In the genomic region with DNA sequence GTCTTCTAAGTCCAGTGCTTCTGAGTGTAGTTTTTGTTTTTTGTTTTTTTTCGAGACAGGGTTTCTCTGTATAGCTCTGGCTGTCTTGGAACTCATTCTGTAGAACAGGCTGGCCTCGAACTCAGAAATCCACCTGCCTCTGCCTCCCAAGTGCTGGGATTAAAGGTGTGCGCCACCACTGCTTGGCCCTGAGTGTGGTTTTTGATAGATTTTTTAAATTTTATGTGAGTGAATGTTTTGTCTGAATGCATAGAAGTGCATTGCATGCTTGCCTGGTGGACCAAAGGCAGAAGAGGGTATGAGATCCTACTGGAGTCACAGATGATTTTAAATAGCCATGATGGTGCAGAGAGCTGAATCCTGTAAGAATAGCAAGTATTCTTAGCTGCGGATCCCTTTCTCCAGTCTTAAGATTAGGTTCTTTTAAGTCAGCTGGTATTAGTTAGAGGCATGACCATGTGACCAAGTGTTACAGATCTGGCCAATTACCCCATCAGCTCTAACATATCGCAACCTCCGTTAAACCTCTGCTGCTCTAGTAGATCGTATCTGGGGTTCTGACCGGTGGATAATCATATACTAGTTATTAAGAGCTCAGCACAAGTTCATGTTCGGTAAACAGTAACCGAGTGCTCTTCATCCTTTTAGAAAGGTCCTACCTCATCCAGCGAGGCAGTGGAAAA, we compare ENCODE assay signal across 8 mouse cellular contexts. TPM values are rescaled to one million over a fixed set of nuclear protein-coding genes. Genes with fewer than 3 reads are reported as not detected.
DNase-seq lines count a peak whose midpoint lies in the region; ATAC-seq and TF ChIP-seq lines count a peak whose summit lies in the region.

No protein-coding gene starts in this region.

- in situ Hi-C loops in ES-E14 (cut with MboI; ENCODE audit: low sequenced_read_pairs in 2 of 2, unreplicated experiment in 2 of 2): no loop called here

- no peaks in the 10 kb centered on the region for H3K27me3 ChIP-seq in heart, adult 2 months (ENCODE audit: control insufficient read depth, insufficient read depth, low read length)
- no peaks in the 10 kb centered on the region for H3K27me3 ChIP-seq in forebrain, embryonic 14.5 days (replicated peaks; ENCODE audit: control insufficient read depth, insufficient read depth, low read length)
- no peaks in the 10 kb centered on the region for H3K27me3 ChIP-seq in liver, embryonic 16.5 days (ENCODE audit: control insufficient read depth, insufficient read depth, low read depth, low read length)

- peak overlapping the region; percentile 97 for H3K27ac ChIP-seq in heart, adult 2 months
- peak overlapping the region; percentile 18; the same call in 1 of the 2 replicates for H3K27ac ChIP-seq in ES-E14 (ENCODE audit: insufficient read depth, low read depth, low read length, poor library complexity, severe bottlenecking)
- H3K27ac ChIP-seq in forebrain, embryonic 14.5 days (ENCODE audit: low read depth, low read length): peak overlapping the region; percentile 80
- peak overlapping the region; percentile 95 for H3K27ac ChIP-seq in liver, embryonic 16.5 days (ENCODE audit: low read length)

- peaks cover 13% of the 10 kb centered on the region for H3K4me1 ChIP-seq in heart, adult 2 months (ENCODE audit: control insufficient read depth, insufficient read depth, low read length)
- H3K4me1 ChIP-seq in ES-E14 (ENCODE audit: control insufficient read depth in 2 of 2, insufficient read depth in 2 of 2, low read length in 2 of 2, poor library complexity in 1 of 2): peaks cover 2 to 6% of the 10 kb centered on the region in 2 experiments; a peak in 1 of 4 replicates
- H3K4me1 ChIP-seq in forebrain, embryonic 14.5 days (ENCODE audit: control insufficient read depth, insufficient read depth, low read length): peaks cover 9% of the 10 kb centered on the region
- H3K4me1 ChIP-seq in liver, embryonic 16.5 days (ENCODE audit: control insufficient read depth, low read depth, low read length): peaks cover 46% of the 10 kb centered on the region

- intact Hi-C loops in heart, adult 2 months (cut with DNase I): loop anchor here (1.0 to 2.0 kb wide), 2 partner anchors 40 to 372 kb away; partner anchors contain the start of genes Irgm1 and Zfp62
- intact Hi-C loops in left cerebral cortex, postnatal 36 days (cut with DNase I): loop anchor here (1.0 to 10.0 kb wide), 2 partner anchors 39 to 438 kb away; partner anchors contain the start of gene Rack1

- ATAC-seq in forebrain, embryonic 14.5 days: peak; percentile 1
- no peak for ATAC-seq in liver, embryonic 16.5 days (ENCODE audit: low read depth)
- no peak for ATAC-seq in megakaryocyte-erythroid progenitor cell, adult 5-6 weeks (replicated peaks; ENCODE audit: low FRiP score, low TSS enrichment, poor library complexity, severe bottlenecking)

- H3K4me3 ChIP-seq in heart, adult 2 months: peak overlapping the region; percentile 77
- peak overlapping the region; percentile 68 to 83 for H3K4me3 ChIP-seq in ES-E14 (ENCODE audit: insufficient read depth in 1 of 2, low read depth in 1 of 2, low read length in 2 of 2, poor library complexity in 1 of 2, severe bottlenecking in 1 of 2)
- H3K4me3 ChIP-seq in forebrain, embryonic 14.5 days (ENCODE audit: low read depth, low read length): peak overlapping the region; percentile 51
- peak overlapping the region; percentile 74 for H3K4me3 ChIP-seq in liver, embryonic 16.5 days (ENCODE audit: low read depth, low read length)

- no peak for TF ChIP-seq CTCF in heart, adult 2 months (IDR thresholded peaks at IDR 0.05)

- H3K36me3 ChIP-seq in heart, adult 2 months (ENCODE audit: control insufficient read depth, insufficient read depth, low read length): peaks cover 4% of the 10 kb centered on the region; the same call in 1 of the 2 replicates
- H3K36me3 ChIP-seq in ES-E14 (ENCODE audit: control insufficient read depth, insufficient read depth, low read length, poor library complexity, severe bottlenecking): no peaks in the 10 kb centered on the region
- H3K36me3 ChIP-seq in forebrain, embryonic 14.5 days (ENCODE audit: control insufficient read depth, insufficient read depth, low read length): no peaks in the 10 kb centered on the region
- H3K36me3 ChIP-seq in liver, embryonic 16.5 days (ENCODE audit: control insufficient read depth, insufficient read depth): no peaks in the 10 kb centered on the region

- H3K9me3 ChIP-seq in ES-E14 (ENCODE audit: control insufficient read depth, insufficient read depth, low read depth, low read length): no peaks in the 10 kb centered on the region
- no peaks in the 10 kb centered on the region for H3K9me3 ChIP-seq in forebrain, embryonic 14.5 days (replicated peaks; ENCODE audit: control insufficient read depth, low read length)
- H3K9me3 ChIP-seq in liver, embryonic 16.5 days (replicated peaks; ENCODE audit: control insufficient read depth, low read length): no peaks in the 10 kb centered on the region

- 21% methylated on average over 11 of the region's 11 CpGs for WGBS in heart, adult 2 months
- 20% methylated on average over 11 of the region's 11 CpGs for WGBS in forebrain, embryonic 14.5 days
- 20% methylated on average over 11 of the region's 11 CpGs for WGBS in liver, embryonic 16.5 days (ENCODE audit: insufficient replicate concordance)

- TF ChIP-seq EP300 in heart, adult 2 months (IDR thresholded peaks at IDR 0.05; ENCODE audit: insufficient read depth, low read depth, low read length): no peak

- no peak for DNase-seq in heart, adult 2 months
- no peak for DNase-seq in heart, adult 9 months (ENCODE audit: low spot score in 2 of 2)
- no peak for DNase-seq in ES-E14 (ENCODE audit: low read depth, low spot score)
- DNase-seq in forebrain, embryonic 14.5 days (ENCODE audit: low spot score): peak; percentile 16
- no peak for DNase-seq in left cerebral cortex, postnatal 36 days (ENCODE audit: low spot score in 2 of 2)
- DNase-seq in ovary, postnatal 14 days (ENCODE audit: low spot score): no peak

- H3K4me2 ChIP-seq in forebrain, embryonic 14.5 days (ENCODE audit: low read length): peak overlapping the region; percentile 73
- H3K4me2 ChIP-seq in liver, embryonic 16.5 days (ENCODE audit: low read depth, low read length): peak overlapping the region; percentile 98

- peak overlapping the region; percentile 55 for H3K9ac ChIP-seq in heart, adult 2 months (ENCODE audit: low read depth, low read length)
- H3K9ac ChIP-seq in ES-E14 (ENCODE audit: insufficient read depth, low read depth, low read length, poor library complexity, severe bottlenecking): peak overlapping the region; percentile 78
- peak overlapping the region; percentile 70 for H3K9ac ChIP-seq in forebrain, embryonic 14.5 days (ENCODE audit: low read length)
- peak overlapping the region; percentile 75 for H3K9ac ChIP-seq in liver, embryonic 16.5 days (ENCODE audit: low read depth, low read length)

- TF ChIP-seq POLR2A in heart, adult 2 months (IDR thresholded peaks at IDR 0.05; ENCODE audit: insufficient read depth, low read depth, low read length): no peak

- no peaks in the 10 kb centered on the region for H3K79me2 ChIP-seq in heart, adult 2 months (replicated peaks; ENCODE audit: control insufficient read depth, insufficient read depth, low read length)

RNA-seq across cellular contexts. Expression of gene Mgat1, which starts 0.9 kb away (rescaled TPM):
- total RNA-seq in heart, adult 2 months (2021): 10 to 100 TPM; 59.2 to 72.3 TPM
- polyA plus RNA-seq in heart, adult 2 months (2012; rRNA removed): 74.4 and 86.4 TPM in 2 replicates
- total RNA-seq in ES-E14 (2012; rRNA removed): 43.1 and 54.2 TPM in 2 replicates
- polyA plus RNA-seq in forebrain, embryonic 14.5 days (2014; fragmentation: Nextera tagmentation; extraction: Ambion mirVana): 23.5 and 23.8 TPM in 2 replicates
- 41.5 TPM in 2 replicates for polyA plus RNA-seq in liver, embryonic 16.5 days (2015; fragmentation: Nextera tagmentation; extraction: Ambion mirVana)
- 10 to 100 TPM; 66.0 to 78.6 TPM for total RNA-seq in left cerebral cortex, postnatal 36 days (2021)
- total RNA-seq in megakaryocyte-erythroid progenitor cell, adult 5-6 weeks (2014; fragmentation: Nextera tagmentation): 47.4 and 53.5 TPM in 2 replicates
- 28.1 and 34.2 TPM in 2 replicates for total RNA-seq in megakaryocyte-erythroid progenitor cell, adult 5-6 weeks (2017)

RNA-seq across cellular contexts. Expression of gene Olfr1393, which starts 35.0 kb away (rescaled TPM):
- under 1 TPM; 0.39 TPM for total RNA-seq in heart, adult 2 months (2021)
- polyA plus RNA-seq in heart, adult 2 months (2012; rRNA removed): 1.8 and 2.1 TPM in 2 replicates
- total RNA-seq in ES-E14 (2012; rRNA removed): not detected in 2 replicates
- polyA plus RNA-seq in forebrain, embryonic 14.5 days (2014; fragmentation: Nextera tagmentation; extraction: Ambion mirVana): not detected in 2 replicates
- polyA plus RNA-seq in liver, embryonic 16.5 days (2015; fragmentation: Nextera tagmentation; extraction: Ambion mirVana): 0.06 TPM in 1 of 2 replicates, not detected in the other
- total RNA-seq in left cerebral cortex, postnatal 36 days (2021): under 1 TPM; 0.25 to 0.29 TPM
- total RNA-seq in megakaryocyte-erythroid progenitor cell, adult 5-6 weeks (2014; fragmentation: Nextera tagmentation): not detected in 2 replicates
- total RNA-seq in megakaryocyte-erythroid progenitor cell, adult 5-6 weeks (2017): not detected in 2 replicates

RNA-seq across cellular contexts. Expression of gene Zfp62, which starts 40.0 kb away (rescaled TPM):
- total RNA-seq in heart, adult 2 months (2021): 10 to 100 TPM; 23.9 to 28.9 TPM
- 2.9 and 8.2 TPM in 2 replicates for polyA plus RNA-seq in heart, adult 2 months (2012; rRNA removed)
- total RNA-seq in ES-E14 (2012; rRNA removed): 25.2 and 28.7 TPM in 2 replicates
- polyA plus RNA-seq in forebrain, embryonic 14.5 days (2014; fragmentation: Nextera tagmentation; extraction: Ambion mirVana): 56.6 and 64.7 TPM in 2 replicates
- 11.1 and 11.7 TPM in 2 replicates for polyA plus RNA-seq in liver, embryonic 16.5 days (2015; fragmentation: Nextera tagmentation; extraction: Ambion mirVana)
- total RNA-seq in left cerebral cortex, postnatal 36 days (2021): 10 to 100 TPM; 45.8 to 55.7 TPM
- 56.5 and 67.6 TPM in 2 replicates for total RNA-seq in megakaryocyte-erythroid progenitor cell, adult 5-6 weeks (2014; fragmentation: Nextera tagmentation)
- total RNA-seq in megakaryocyte-erythroid progenitor cell, adult 5-6 weeks (2017): 102 and 160 TPM in 2 replicates

RNA-seq across cellular contexts. Expression of gene Olfr1392, which starts 42.0 kb away (rescaled TPM):
- total RNA-seq in heart, adult 2 months (2021): not detected
- 0.08 TPM in 1 of 2 replicates, not detected in the other for polyA plus RNA-seq in heart, adult 2 months (2012; rRNA removed)
- total RNA-seq in ES-E14 (2012; rRNA removed): not detected in 2 replicates
- not detected in 2 replicates for polyA plus RNA-seq in forebrain, embryonic 14.5 days (2014; fragmentation: Nextera tagmentation; extraction: Ambion mirVana)
- polyA plus RNA-seq in liver, embryonic 16.5 days (2015; fragmentation: Nextera tagmentation; extraction: Ambion mirVana): not detected in 2 replicates
- total RNA-seq in left cerebral cortex, postnatal 36 days (2021): not detected
- total RNA-seq in megakaryocyte-erythroid progenitor cell, adult 5-6 weeks (2014; fragmentation: Nextera tagmentation): not detected in 2 replicates
- total RNA-seq in megakaryocyte-erythroid progenitor cell, adult 5-6 weeks (2017): not detected in 2 replicates

RNA-seq across cellular contexts. Expression of gene Btnl9, which starts 56.1 kb away (rescaled TPM):
- 10 to 100 TPM; 25.0 to 31.4 TPM for total RNA-seq in heart, adult 2 months (2021)
- 18.9 and 23.0 TPM in 2 replicates for polyA plus RNA-seq in heart, adult 2 months (2012; rRNA removed)
- total RNA-seq in ES-E14 (2012; rRNA removed): 0.09 and 0.48 TPM in 2 replicates
- polyA plus RNA-seq in forebrain, embryonic 14.5 days (2014; fragmentation: Nextera tagmentation; extraction: Ambion mirVana): 0.37 TPM in 1 of 2 replicates, not detected in the other
- polyA plus RNA-seq in liver, embryonic 16.5 days (2015; fragmentation: Nextera tagmentation; extraction: Ambion mirVana): 1.3 and 1.4 TPM in 2 replicates
- not detected for total RNA-seq in left cerebral cortex, postnatal 36 days (2021)
- 0.72 and 2.4 TPM in 2 replicates for total RNA-seq in megakaryocyte-erythroid progenitor cell, adult 5-6 weeks (2014; fragmentation: Nextera tagmentation)
- 1.8 and 5.6 TPM in 2 replicates for total RNA-seq in megakaryocyte-erythroid progenitor cell, adult 5-6 weeks (2017)

Comparison
In these comparisons a context has a peak if more than half of its experiments do, and no peak if none do; other contexts are left out.
1. H3K27ac ChIP-seq: peak in every context shown above with its lines; median percentile 97 in heart, adult 2 months; 95 in liver, embryonic 16.5 days; 80 in forebrain, embryonic 14.5 days; 18 in ES-E14.